Mouse (Mus musculus) G1E (cell line): ENCODE data around the gene Tff1.

Experiments
- CTCF ChIP-seq: IDR thresholded peaks from 2 replicates; pipeline ENCODE4 v1.5.1; 2012; ENCODE audit warnings: low read depth, low read length, inconsistent platforms, mixed read lengths
- GATA1 ChIP-seq: IDR thresholded peaks from 2 replicates; pipeline ENCODE4 v1.6.1; 2012; ENCODE audit warnings: borderline replicate concordance, low read length, inconsistent platforms, mixed read lengths

DNA sequence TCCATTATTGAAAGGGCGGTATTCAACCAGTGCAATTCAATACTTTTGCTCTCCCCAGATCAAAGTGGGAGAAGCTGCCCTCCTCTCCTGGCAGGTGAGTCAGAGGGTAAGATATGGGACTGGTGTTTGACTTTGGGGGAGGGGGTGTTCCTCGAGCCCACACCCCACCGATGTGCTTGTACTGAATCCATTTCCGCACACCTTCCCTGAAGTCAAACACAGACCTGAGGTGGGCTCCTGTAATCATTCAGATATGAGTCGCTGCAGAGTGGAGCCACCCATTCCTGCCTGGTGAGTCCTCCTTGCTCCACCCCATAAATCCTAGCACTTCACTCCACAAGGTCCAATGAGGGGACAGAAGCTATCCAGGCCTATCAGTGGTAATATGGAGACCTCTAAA lies 4.7 kb upstream of the Tff1 start:
- TF ChIP-seq CTCF (no peak), GATA1 (no peak)
